ENCODE assay signal across 8 mouse cellular contexts in the genomic region with DNA sequence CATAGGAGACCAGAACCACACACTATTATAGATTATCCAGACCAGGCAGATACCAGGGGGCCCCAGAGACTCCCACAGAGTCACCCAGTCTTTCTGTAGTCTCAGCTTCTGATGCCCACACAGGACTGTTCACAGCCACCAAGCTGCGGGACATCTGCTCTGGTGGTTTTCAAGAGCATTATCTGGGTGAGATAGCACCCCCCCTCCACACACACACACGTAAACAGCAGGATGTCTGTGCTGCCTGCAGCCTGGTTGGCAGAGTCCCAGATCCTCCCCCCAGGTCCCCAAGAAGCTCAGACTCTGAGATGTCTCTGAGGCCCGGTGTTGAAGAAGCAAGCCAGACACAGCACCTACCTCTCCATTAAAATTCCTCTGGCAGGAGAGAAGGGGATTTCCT. TPM values are rescaled to one million over a fixed set of nuclear protein-coding genes. Genes with fewer than 3 reads are reported as not detected.
A peak's percentile ranks its signal among the peaks of the same experiment; 100 is the strongest.
DNase-seq lines count a peak whose midpoint lies in the region; ATAC-seq lines count a peak whose summit lies in the region.

No protein-coding gene starts in this region.

- ATAC-seq in liver, embryonic 12.5 days: no peak
- ATAC-seq in embryonic facial prominence, embryonic 15.5 days (ENCODE audit: insufficient number of reproducible peaks, low FRiP score, low TSS enrichment, low read depth): 0 out of 2 replicates have a peak, but pooled peaks have one; percentile 13

- no peak overlapping the region for H3K4me3 ChIP-seq in liver, embryonic 12.5 days
- H3K4me3 ChIP-seq in embryonic facial prominence, embryonic 15.5 days (replicated peaks): no peak overlapping the region

- peaks cover 66% of the 10 kb centered on the region for H3K27me3 ChIP-seq in liver, embryonic 12.5 days (replicated peaks)
- H3K27me3 ChIP-seq in embryonic facial prominence, embryonic 15.5 days: no peaks in the 10 kb centered on the region

- H3K4me2 ChIP-seq in liver, embryonic 12.5 days: no peak overlapping the region
- H3K4me2 ChIP-seq in embryonic facial prominence, embryonic 15.5 days (replicated peaks): no peak overlapping the region

- no peak overlapping the region for H3K9ac ChIP-seq in liver, embryonic 12.5 days
- H3K9ac ChIP-seq in embryonic facial prominence, embryonic 15.5 days: no peak overlapping the region

- H3K4me1 ChIP-seq in liver, embryonic 12.5 days: peaks cover 18% of the 10 kb centered on the region
- peaks cover 34% of the 10 kb centered on the region for H3K4me1 ChIP-seq in embryonic facial prominence, embryonic 15.5 days

- H3K27ac ChIP-seq in liver, embryonic 12.5 days: no peak overlapping the region
- peak overlapping the region; percentile 66 for H3K27ac ChIP-seq in embryonic facial prominence, embryonic 15.5 days (replicated peaks)

- no peaks in the 10 kb centered on the region for H3K9me3 ChIP-seq in liver, embryonic 12.5 days (replicated peaks)
- no peaks in the 10 kb centered on the region for H3K9me3 ChIP-seq in embryonic facial prominence, embryonic 15.5 days (replicated peaks)

- 8% methylated on average over 3 of the region's 3 CpGs for WGBS in liver, embryonic 12.5 days (ENCODE audit: insufficient replicate concordance)
- WGBS in embryonic facial prominence, embryonic 15.5 days: 26% methylated on average over 3 of the region's 3 CpGs

- no peaks in the 10 kb centered on the region for H3K36me3 ChIP-seq in liver, embryonic 12.5 days
- H3K36me3 ChIP-seq in embryonic facial prominence, embryonic 15.5 days: no peaks in the 10 kb centered on the region

- peak; percentile 49 to 52 for DNase-seq in cerebellum, postnatal 36 days
- DNase-seq in cerebellum, adult 9-11 months: no peak
- DNase-seq in liver: peak; percentile 28
- peak; percentile 49 to 68 for DNase-seq in right cerebral cortex, adult 2 months (ENCODE audit: low spot score in 2 of 2)
- DNase-seq in ovary, postnatal 10 days (ENCODE audit: low spot score): no peak
- no peak for DNase-seq in kidney, adult 9 months

RNA-seq across cellular contexts. Expression of gene Mybph, which starts 2.3 kb away (rescaled TPM):
- 0.37 and 1.1 TPM in 2 replicates for polyA plus RNA-seq in liver, embryonic 12.5 days (2016; fragmentation: Nextera tagmentation; extraction: Ambion mirVana)
- polyA plus RNA-seq in embryonic facial prominence, embryonic 15.5 days (2015; fragmentation: Nextera tagmentation; extraction: Ambion mirVana): 102 and 127 TPM in 2 replicates

RNA-seq across cellular contexts. Expression of gene Chil1, which starts 13.6 kb away (rescaled TPM):
- 1.4 and 1.5 TPM in 2 replicates for polyA plus RNA-seq in liver, embryonic 12.5 days (2016; fragmentation: Nextera tagmentation; extraction: Ambion mirVana)
- polyA plus RNA-seq in embryonic facial prominence, embryonic 15.5 days (2015; fragmentation: Nextera tagmentation; extraction: Ambion mirVana): 22.8 and 30.2 TPM in 2 replicates

RNA-seq across cellular contexts. Expression of gene Adora1, which starts 39.7 kb away (rescaled TPM):
- 0.06 and 0.16 TPM in 2 replicates for polyA plus RNA-seq in liver, embryonic 12.5 days (2016; fragmentation: Nextera tagmentation; extraction: Ambion mirVana)
- 3.8 and 4.1 TPM in 2 replicates for polyA plus RNA-seq in embryonic facial prominence, embryonic 15.5 days (2015; fragmentation: Nextera tagmentation; extraction: Ambion mirVana)

Comparison
In these comparisons a context has a peak if more than half of its experiments do, and no peak if none do; other contexts are left out.
1. DNase-seq: peak in cerebellum, postnatal 36 days (2 of 2), liver (single experiment) and right cerebral cortex, adult 2 months (2 of 2); none in cerebellum, adult 9-11 months (single experiment), ovary, postnatal 10 days (single experiment) and kidney, adult 9 months (single experiment).
2. RNA of gene Mybph, which starts 2.3 kb away (polyA plus RNA-seq): 102 to 127 TPM in embryonic facial prominence, embryonic 15.5 days; 0.37 to 1.1 TPM in liver, embryonic 12.5 days; every median in the first group is over 10 times any median in the second.